Mouse (Mus musculus) megakaryocyte, embryonic 14.5 days (primary cell): ENCODE data around the gene Lep.

Source experiments
- FLI1 ChIP-seq: IDR thresholded peaks from 2 replicates; pipeline ENCODE4 v1.6.1; 2012; ENCODE audit warnings: low read length, inconsistent platforms, mixed read lengths
- GATA1 ChIP-seq: IDR thresholded peaks from 3 replicates; pipeline ENCODE4 v1.6.1; 2012; ENCODE audit warnings: mixed read lengths, low read length, inconsistent platforms, borderline replicate concordance

- no peak for TF ChIP-seq FLI1
- TF ChIP-seq GATA1: no peak
Observed at GRCm38 (mm10) chr6:29072258-29072657, 12.2 kb downstream of the Lep start.
